ENCODE assay signal across 16 mouse cellular contexts in the genomic region with DNA sequence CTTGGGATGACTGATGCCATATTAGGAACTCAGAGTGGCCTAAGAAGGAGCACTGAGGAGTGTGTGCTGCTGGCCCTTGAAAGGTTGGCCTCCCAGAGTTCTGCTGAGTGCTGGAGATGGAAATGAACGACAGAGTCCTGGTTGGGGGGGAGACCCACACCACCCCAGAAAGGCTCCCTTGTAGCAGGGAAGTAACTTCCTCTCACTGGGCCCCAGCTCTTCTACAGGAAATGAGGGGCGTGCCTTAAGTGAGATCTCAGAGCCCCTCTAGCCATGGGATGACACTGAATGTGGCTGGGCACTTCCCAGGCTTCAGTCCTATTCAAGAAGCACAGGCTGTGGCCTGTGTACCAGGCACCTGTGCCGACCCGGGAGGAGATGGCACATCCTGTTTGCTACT.
DNase-seq lines count a peak whose midpoint lies in the region; ATAC-seq and TF ChIP-seq lines count a peak whose summit lies in the region.
"Had no signal": no experiment of that assay in that cellular context is flagged by ENCODE, and none has a peak within 500 bp of the region (broad histone marks: within the 10 kb centered on the region; RNA-seq: fewer than 3 reads in every experiment).

No protein-coding gene starts in this region.

- H3K36me3 ChIP-seq in lung, embryonic 14.5 days (ENCODE audit: insufficient read depth), result no peaks in the 10 kb centered on the region
- H3K36me3 ChIP-seq in hindbrain, postnatal 0 days (ENCODE audit: insufficient read depth, low read length), result no peaks in the 10 kb centered on the region
- no peaks in the 10 kb centered on the region for H3K36me3 ChIP-seq in stomach, postnatal 0 days (ENCODE audit: control insufficient read depth, insufficient read depth, low read length)

- H3K4me3 ChIP-seq in lung, embryonic 14.5 days (ENCODE audit: low read depth, low read length), result no peak overlapping the region
- H3K4me3 ChIP-seq in hindbrain, postnatal 0 days (ENCODE audit: low read length), result no peak overlapping the region
- no peak overlapping the region for H3K4me3 ChIP-seq in stomach, postnatal 0 days (ENCODE audit: low read depth, low read length)

- no peaks in the 10 kb centered on the region for H3K4me1 ChIP-seq in lung, embryonic 14.5 days (ENCODE audit: insufficient read depth)
- H3K4me1 ChIP-seq in hindbrain, postnatal 0 days (ENCODE audit: insufficient read depth, low read length), result 0 out of 2 replicates have a peak, but pooled peaks cover 3% of the 10 kb centered on the region
- no peaks in the 10 kb centered on the region for H3K4me1 ChIP-seq in stomach, postnatal 0 days (replicated peaks; ENCODE audit: control insufficient read depth, insufficient read depth)

- H3K9me3 ChIP-seq in lung, embryonic 14.5 days (ENCODE audit: low read depth, low read length), result no peaks in the 10 kb centered on the region
- no peaks in the 10 kb centered on the region for H3K9me3 ChIP-seq in hindbrain, postnatal 0 days (ENCODE audit: low read length)
- no peaks in the 10 kb centered on the region for H3K9me3 ChIP-seq in stomach, postnatal 0 days (ENCODE audit: control insufficient read depth, low read length)

- no peak overlapping the region for H3K4me2 ChIP-seq in lung, embryonic 14.5 days
- H3K4me2 ChIP-seq in hindbrain, postnatal 0 days (ENCODE audit: low read depth, low read length), result no peak overlapping the region
- H3K4me2 ChIP-seq in stomach, postnatal 0 days (replicated peaks; ENCODE audit: low read depth), result no peak overlapping the region

- no peak overlapping the region for H3K27ac ChIP-seq in lung, embryonic 14.5 days (ENCODE audit: low read depth)
- no peak overlapping the region for H3K27ac ChIP-seq in hindbrain, postnatal 0 days
- no peak overlapping the region for H3K27ac ChIP-seq in stomach, postnatal 0 days (replicated peaks)
- H3K27ac ChIP-seq: liver, embryonic 14.5 days; macrophage had no signal

- 49% methylated on average over 4 of the region's 4 CpGs for WGBS in lung, embryonic 14.5 days
- WGBS in hindbrain, postnatal 0 days, result 73% methylated on average over 4 of the region's 4 CpGs
- 73% methylated on average over 4 of the region's 4 CpGs for WGBS in stomach, postnatal 0 days

- no peak overlapping the region for H3K9ac ChIP-seq in lung, embryonic 14.5 days
- H3K9ac ChIP-seq in hindbrain, postnatal 0 days (replicated peaks; ENCODE audit: low read length), result no peak overlapping the region
- H3K9ac ChIP-seq in stomach, postnatal 0 days (ENCODE audit: low read length), result no peak overlapping the region
- H3K9ac ChIP-seq: liver, embryonic 14.5 days had no signal

- peak; percentile 15 for DNase-seq in lung, embryonic 14.5 days
- no peak for DNase-seq in lung, postnatal 4 days
- DNase-seq in thymus, postnatal 4 days, result peak; percentile 61
- no peak for DNase-seq in hindbrain, postnatal 0 days (ENCODE audit: low spot score)
- DNase-seq in stomach, postnatal 0 days (ENCODE audit: low spot score), result no peak
- DNase-seq: cerebellum, adult 9-11 months; heart, adult 18-20 months; heart, postnatal 14 days; kidney, postnatal 14 days; retina, postnatal 1 day had no signal

- no peak for ATAC-seq in lung, embryonic 14.5 days (ENCODE audit: insufficient read depth)
- ATAC-seq in activated CD4-positive, CD25-positive, alpha-beta regulatory T cell, adult 4 months, result peak; percentile 19
- peak; percentile 33 for ATAC-seq in megakaryocyte, adult 5-6 weeks (ENCODE audit: poor library complexity, severe bottlenecking)
- no peak for ATAC-seq in hindbrain, postnatal 0 days
- ATAC-seq in stomach, postnatal 0 days (ENCODE audit: low FRiP score, low TSS enrichment), result no peak
- ATAC-seq: intestine, postnatal 0 days; midbrain, embryonic 16.5 days had no signal

- no peaks in the 10 kb centered on the region for H3K27me3 ChIP-seq in lung, embryonic 14.5 days (ENCODE audit: insufficient read depth, low read length)
- no peaks in the 10 kb centered on the region for H3K27me3 ChIP-seq in hindbrain, postnatal 0 days (ENCODE audit: insufficient read depth, low read length)
- H3K27me3 ChIP-seq in stomach, postnatal 0 days (ENCODE audit: control insufficient read depth, insufficient read depth, low read length), result no peaks in the 10 kb centered on the region

- TF ChIP-seq EP300 in stomach, postnatal 0 days (optimal IDR thresholded peaks at IDR 0.05), result no peak

- no peak for TF ChIP-seq CTCF in lung, embryonic 14.5 days (IDR thresholded peaks at IDR 0.05; ENCODE audit: low read depth)
- TF ChIP-seq CTCF in hindbrain, postnatal 0 days (IDR thresholded peaks at IDR 0.05; ENCODE audit: low read depth), result no peak
- TF ChIP-seq CTCF in stomach, postnatal 0 days (IDR thresholded peaks at IDR 0.05; ENCODE audit: low read depth), result no peak

Comparison
In these comparisons a context has a peak if more than half of its experiments do, and no peak if none do; other contexts are left out.
1. DNase-seq: peak in lung, embryonic 14.5 days (single experiment) and thymus, postnatal 4 days (single experiment); none in lung, postnatal 4 days (0 of 2), hindbrain, postnatal 0 days (single experiment) and stomach, postnatal 0 days (single experiment).
2. ATAC-seq: peak in activated CD4-positive, CD25-positive, alpha-beta regulatory T cell, adult 4 months (single experiment) and megakaryocyte, adult 5-6 weeks (single experiment); none in lung, embryonic 14.5 days (single experiment), hindbrain, postnatal 0 days (single experiment) and stomach, postnatal 0 days (single experiment).